In genomic region chr3:102734313-102735030, GRCm38 (mm10) we compare ENCODE assay signal across 8 mouse cellular contexts. TPM values are rescaled to one million over a fixed set of nuclear protein-coding genes. Genes with fewer than 3 reads are reported as not detected.
A peak's percentile ranks its signal among the peaks of the same experiment; 100 is the strongest.
DNase-seq lines count a peak whose midpoint lies in the region; ATAC-seq and TF ChIP-seq lines count a peak whose summit lies in the region.

Gene Tspan2, plus strand, starts transcription at chr3:102734529.

- H3K9ac ChIP-seq in embryonic facial prominence, embryonic 13.5 days, result peak within 1 kb of the TSS; percentile 79
- peak within 1 kb of the TSS; percentile 93 for H3K9ac ChIP-seq in heart, embryonic 11.5 days (ENCODE audit: low read depth, low read length)
- peak within 1 kb of the TSS; percentile 52 for H3K9ac ChIP-seq in kidney, embryonic 14.5 days (ENCODE audit: low read depth, low read length)
- H3K9ac ChIP-seq in liver, embryonic 12.5 days, result peak within 1 kb of the TSS; percentile 42
- H3K9ac ChIP-seq in stomach, embryonic 15.5 days, result peak within 1 kb of the TSS; percentile 42

- H3K27ac ChIP-seq in embryonic facial prominence, embryonic 13.5 days, result no peak within 1 kb of the TSS
- H3K27ac ChIP-seq in heart, embryonic 11.5 days (ENCODE audit: low read depth, low read length), result peak within 1 kb of the TSS; percentile 98
- H3K27ac ChIP-seq in kidney, embryonic 14.5 days (ENCODE audit: low read depth, low read length), result no peak within 1 kb of the TSS
- no peak within 1 kb of the TSS for H3K27ac ChIP-seq in liver, embryonic 12.5 days
- peak within 1 kb of the TSS; percentile 86 for H3K27ac ChIP-seq in stomach, embryonic 15.5 days

- no peaks in the 10 kb centered on the region for H3K27me3 ChIP-seq in embryonic facial prominence, embryonic 13.5 days
- no peaks in the 10 kb centered on the region for H3K27me3 ChIP-seq in heart, embryonic 11.5 days (ENCODE audit: control insufficient read depth, insufficient read depth, low read length)
- no peaks in the 10 kb centered on the region for H3K27me3 ChIP-seq in kidney, embryonic 14.5 days (ENCODE audit: control insufficient read depth, insufficient read depth, low read length)
- H3K27me3 ChIP-seq in liver, embryonic 12.5 days (replicated peaks), result peaks cover 45% of the 10 kb centered on the region
- no peaks in the 10 kb centered on the region for H3K27me3 ChIP-seq in myocyte (ENCODE audit: control insufficient read depth, insufficient read depth, insufficient read length)
- no peaks in the 10 kb centered on the region for H3K27me3 ChIP-seq in stomach, embryonic 15.5 days (replicated peaks)

- ATAC-seq in embryonic facial prominence, embryonic 13.5 days (ENCODE audit: insufficient number of reproducible peaks, insufficient read depth, low FRiP score, low TSS enrichment, low read depth), result peak; percentile 52
- peak; percentile 82 for ATAC-seq in heart, embryonic 11.5 days (replicated peaks; ENCODE audit: insufficient number of reproducible peaks, low FRiP score, low TSS enrichment)
- peak; percentile 75 for ATAC-seq in kidney, embryonic 14.5 days (ENCODE audit: low FRiP score, low TSS enrichment)
- ATAC-seq in liver, embryonic 12.5 days, result peak; percentile 71
- ATAC-seq in stomach, embryonic 15.5 days (ENCODE audit: insufficient read depth, low FRiP score, low read depth), result peak; percentile 71

- no peaks in the 10 kb centered on the region for H3K36me3 ChIP-seq in embryonic facial prominence, embryonic 13.5 days
- H3K36me3 ChIP-seq in heart, embryonic 11.5 days (ENCODE audit: control insufficient read depth, insufficient read depth, low read length), result no peaks in the 10 kb centered on the region
- H3K36me3 ChIP-seq in kidney, embryonic 14.5 days (ENCODE audit: control insufficient read depth, insufficient read depth, low read length), result no peaks in the 10 kb centered on the region
- no peaks in the 10 kb centered on the region for H3K36me3 ChIP-seq in liver, embryonic 12.5 days
- H3K36me3 ChIP-seq in myocyte (ENCODE audit: control insufficient read depth, insufficient read depth), result no peaks in the 10 kb centered on the region
- H3K36me3 ChIP-seq in stomach, embryonic 15.5 days, result no peaks in the 10 kb centered on the region

- peak within 1 kb of the TSS; percentile 87 for H3K4me2 ChIP-seq in embryonic facial prominence, embryonic 13.5 days
- H3K4me2 ChIP-seq in heart, embryonic 11.5 days, result peak within 1 kb of the TSS; percentile 86
- H3K4me2 ChIP-seq in kidney, embryonic 14.5 days (replicated peaks; ENCODE audit: low read depth, low read length), result peak within 1 kb of the TSS; percentile 86
- H3K4me2 ChIP-seq in liver, embryonic 12.5 days, result peak within 1 kb of the TSS; percentile 78
- H3K4me2 ChIP-seq in myocyte (ENCODE audit: low read depth), result peak within 1 kb of the TSS; percentile 80
- H3K4me2 ChIP-seq in stomach, embryonic 15.5 days, result peak within 1 kb of the TSS; percentile 94

- H3K4me1 ChIP-seq in embryonic facial prominence, embryonic 13.5 days, result peaks cover 29% of the 10 kb centered on the region
- H3K4me1 ChIP-seq in heart, embryonic 11.5 days (ENCODE audit: control insufficient read depth, insufficient read depth, low read length), result peaks cover 36% of the 10 kb centered on the region
- H3K4me1 ChIP-seq in kidney, embryonic 14.5 days (ENCODE audit: control insufficient read depth, insufficient read depth, low read length), result no peaks in the 10 kb centered on the region
- H3K4me1 ChIP-seq in liver, embryonic 12.5 days, result peaks cover 24% of the 10 kb centered on the region
- peaks cover 5% of the 10 kb centered on the region; the same call in 1 of the 2 replicates for H3K4me1 ChIP-seq in stomach, embryonic 15.5 days

- no peaks in the 10 kb centered on the region for H3K9me3 ChIP-seq in embryonic facial prominence, embryonic 13.5 days
- no peaks in the 10 kb centered on the region for H3K9me3 ChIP-seq in heart, embryonic 11.5 days (replicated peaks; ENCODE audit: control insufficient read depth, low read length)
- H3K9me3 ChIP-seq in kidney, embryonic 14.5 days (ENCODE audit: control insufficient read depth, low read length), result no peaks in the 10 kb centered on the region
- H3K9me3 ChIP-seq in liver, embryonic 12.5 days (replicated peaks), result no peaks in the 10 kb centered on the region
- no peaks in the 10 kb centered on the region for H3K9me3 ChIP-seq in stomach, embryonic 15.5 days

- H3ac ChIP-seq in myocyte (ENCODE audit: control insufficient read depth, insufficient read length), result no peak within 1 kb of the TSS

- H3K79me2 ChIP-seq in myocyte (ENCODE audit: control insufficient read depth, insufficient read depth), result no peaks in the 10 kb centered on the region

- WGBS in embryonic facial prominence, embryonic 13.5 days, result under 1% methylated on average over 48 of the region's 54 CpGs
- under 1% methylated on average over 54 of the region's 54 CpGs for WGBS in heart, embryonic 11.5 days (ENCODE audit: insufficient replicate concordance)
- under 1% methylated on average over 51 of the region's 54 CpGs for WGBS in kidney, embryonic 14.5 days
- 3% methylated on average over 53 of the region's 54 CpGs for WGBS in liver, embryonic 12.5 days (ENCODE audit: insufficient replicate concordance)
- WGBS in stomach, embryonic 15.5 days, result under 1% methylated on average over 43 of the region's 54 CpGs

- TF ChIP-seq POLR2A in myocyte (IDR thresholded peaks at IDR 0.05; ENCODE audit: insufficient read length, low read depth), result peak; percentile 72

- DNase-seq in 3134 (ENCODE audit: extremely low read depth, insufficient read length, low spot score), result peak; percentile 68
- DNase-seq in adrenal gland, postnatal 14 days, result peak; percentile 78

- peak within 1 kb of the TSS; percentile 71 for H3K4me3 ChIP-seq in embryonic facial prominence, embryonic 13.5 days
- H3K4me3 ChIP-seq in heart, embryonic 11.5 days (ENCODE audit: low read depth, low read length), result peak within 1 kb of the TSS; percentile 83
- H3K4me3 ChIP-seq in kidney, embryonic 14.5 days (ENCODE audit: low read length), result peak within 1 kb of the TSS; percentile 61
- peak within 1 kb of the TSS; percentile 58 for H3K4me3 ChIP-seq in liver, embryonic 12.5 days
- peak within 1 kb of the TSS; percentile 39 for H3K4me3 ChIP-seq in myocyte
- peak within 1 kb of the TSS; percentile 77 for H3K4me3 ChIP-seq in stomach, embryonic 15.5 days (replicated peaks)

TF ChIP-seq in myocyte, 11 proteins besides CTCF, POLR2A, EP300 and RAD21:
- TF ChIP-seq MYOD1 (IDR thresholded peaks at IDR 0.05; ENCODE audit: control insufficient read depth in 1 of 3, insufficient read length in 2 of 3, low read depth in 2 of 3) (peak in 2 of 3 experiments; percentile 7 to 53), MYOG (IDR thresholded peaks at IDR 0.05; ENCODE audit: control insufficient read depth in 1 of 3, insufficient read depth in 1 of 3, insufficient read length in 2 of 3, low read depth in 2 of 3) (peak in 1 of 3 experiments; percentile 56), SRF (IDR thresholded peaks at IDR 0.05; ENCODE audit: control insufficient read depth, insufficient read length, low read depth) (peak; percentile 72), TCF3 (IDR thresholded peaks at IDR 0.05; ENCODE audit: insufficient read length, low read depth) (no peak), POLR2AphosphoS2 (IDR thresholded peaks at IDR 0.05; ENCODE audit: insufficient read length, low read depth) (peak; percentile 72)
TF ChIP-seq in myocyte: peak in this region for 4.

RNA-seq across cellular contexts. Expression of gene Tspan2, which starts in this region (rescaled TPM):
- 9.6 and 9.8 TPM in 2 replicates for total RNA-seq in adrenal gland, postnatal 14 days (2021)
- 4.6 and 5.3 TPM in 2 replicates for polyA plus RNA-seq in embryonic facial prominence, embryonic 13.5 days (2015; fragmentation: Nextera tagmentation; extraction: Ambion mirVana)
- 34.3 and 40.9 TPM in 2 replicates for polyA plus RNA-seq in heart, embryonic 11.5 days (2014; fragmentation: Nextera tagmentation; extraction: Ambion mirVana)
- 4.0 and 8.6 TPM in 2 replicates for polyA plus RNA-seq in kidney, embryonic 14.5 days (2014; fragmentation: Nextera tagmentation; extraction: Ambion mirVana)
- polyA plus RNA-seq in liver, embryonic 12.5 days (2016; fragmentation: Nextera tagmentation; extraction: Ambion mirVana), result 2.8 and 3.4 TPM in 2 replicates
- polyA plus RNA-seq in myocyte (2012; fragmentation: generic; extraction: Trizol), result 3.0 TPM
- 19.2 and 20.4 TPM in 2 replicates for polyA plus RNA-seq in stomach, embryonic 15.5 days (2015; fragmentation: Nextera tagmentation; extraction: Ambion mirVana)

Comparison
In these comparisons a context has a peak if more than half of its experiments do, and no peak if none do; other contexts are left out.
1. H3K27ac ChIP-seq: peak in heart, embryonic 11.5 days (single experiment) and stomach, embryonic 15.5 days (single experiment); none in embryonic facial prominence, embryonic 13.5 days (single experiment), kidney, embryonic 14.5 days (single experiment) and liver, embryonic 12.5 days (single experiment).
2. H3K9ac ChIP-seq: peak in every context shown above with its lines; median percentile 93 in heart, embryonic 11.5 days; 79 in embryonic facial prominence, embryonic 13.5 days; 52 in kidney, embryonic 14.5 days; 42 in liver, embryonic 12.5 days; 42 in stomach, embryonic 15.5 days.
3. Peak in every context shown above with its lines, with median percentiles within 50 percentile points of each other: ATAC-seq, H3K4me2 ChIP-seq and H3K4me3 ChIP-seq.